Mouse (Mus musculus): ENCODE measurements around the gene Rassf10.

- no peak for TF ChIP-seq CTCF (IDR thresholded peaks at IDR 0.05; ENCODE audit: low read depth)
- TF ChIP-seq EP300 (IDR thresholded peaks at IDR 0.05; ENCODE audit: low read depth) = no peak
Measured at GRCm38 (mm10) chr7:112955103-112955827, 1.5 kb downstream of the Rassf10 start.
